Mouse (Mus musculus): ENCODE data around the gene Mymk.
A peak's percentile ranks its signal among the peaks of the same experiment; 100 is the strongest.

Gene Mymk

DNA sequence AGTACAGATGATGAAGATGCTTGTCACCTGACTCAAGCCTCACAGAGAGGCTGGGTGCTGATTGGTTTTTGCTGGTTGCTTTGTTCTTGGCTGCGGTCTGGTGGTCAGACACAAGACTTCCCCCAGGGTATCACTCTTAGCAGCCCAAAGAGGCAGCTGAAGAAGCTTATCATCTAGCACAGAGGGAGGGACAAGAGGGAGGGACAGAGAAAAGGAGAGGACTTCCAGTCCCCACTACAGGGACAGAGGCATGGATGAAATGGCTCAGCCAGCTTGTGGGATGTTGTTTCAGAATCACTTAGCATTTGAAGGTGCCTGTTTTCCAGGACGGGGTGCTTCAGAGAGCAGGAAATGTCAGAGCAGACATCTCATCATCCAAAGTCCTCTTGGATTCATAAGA lies 6.3 kb upstream of the Mymk start:
- no peak for DNase-seq (ENCODE audit: low read depth)

DNA sequence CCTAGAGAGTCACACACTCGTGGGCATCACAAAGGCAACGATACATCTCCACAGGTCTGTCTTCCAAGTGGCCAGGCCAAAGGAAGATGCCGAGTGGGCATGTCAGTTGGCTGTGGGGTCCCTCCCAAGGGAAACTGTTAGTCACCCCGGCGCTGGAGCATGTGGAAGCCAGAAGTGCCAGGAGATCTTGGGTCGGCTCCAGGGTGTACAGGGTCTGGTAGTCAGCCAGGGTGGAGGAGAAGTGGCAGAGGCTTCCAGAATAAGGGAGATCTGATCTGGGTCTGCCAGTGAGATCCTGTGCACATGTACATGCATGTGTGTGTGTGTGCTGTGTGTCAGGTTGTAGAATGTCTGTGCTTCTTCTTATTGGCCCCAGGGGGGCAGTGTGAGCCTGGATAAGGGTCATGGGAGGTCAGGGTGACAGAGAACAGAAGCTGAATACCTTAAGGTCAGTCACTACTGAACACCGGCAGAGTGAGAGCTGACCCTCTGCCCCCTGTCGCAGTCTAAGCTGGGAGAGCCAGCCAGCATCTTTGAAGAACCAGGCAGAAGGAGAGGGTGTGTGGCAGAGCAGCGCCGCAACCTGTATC lies 5.8 kb upstream of the Mymk start:
- peak; percentile 18 for DNase-seq (ENCODE audit: low read depth)

- DNase-seq (ENCODE audit: low read depth) = peak; percentile 34
Observed at GRCm38 (mm10) chr2:27075485-27075884, 3.5 kb upstream of the Mymk start.

GRCm38 (mm10) chr2:27074804-27075203 lies 2.8 kb upstream of the Mymk start:
- no peak for DNase-seq (ENCODE audit: low read depth)

- DNase-seq (ENCODE audit: low read depth) = no peak
Observed at GRCm38 (mm10) chr2:27073407-27073806, 1.4 kb upstream of the Mymk start.

- no peak for DNase-seq (ENCODE audit: low read depth)
Observed at GRCm38 (mm10) chr2:27071137-27071536, 842 bp downstream of the Mymk start.

GRCm38 (mm10) chr2:27070247-27070813 lies 1.6 kb downstream of the Mymk start:
- DNase-seq (ENCODE audit: low read depth) = no peak

DNA sequence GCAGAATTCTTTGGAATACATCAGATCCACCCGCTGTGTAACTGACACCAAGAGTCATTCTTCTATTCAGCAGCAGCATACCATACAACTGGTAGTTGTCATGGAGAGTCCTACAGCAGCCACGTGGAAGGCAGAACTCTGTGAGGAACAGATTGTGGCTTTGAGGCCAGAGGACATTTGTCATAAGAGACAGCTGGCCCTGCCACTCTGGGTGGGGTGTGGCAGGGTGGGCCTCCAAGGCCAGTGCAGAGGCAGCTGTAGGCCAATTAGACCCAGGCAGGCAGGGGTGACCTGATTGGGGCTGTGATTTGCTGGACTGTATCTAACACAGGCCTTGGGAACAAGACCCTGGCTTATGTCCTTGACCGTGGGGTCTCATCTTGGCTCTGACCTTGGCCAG lies 2.3 kb downstream of the Mymk start:
- no peak for DNase-seq (ENCODE audit: low read depth)

DNA sequence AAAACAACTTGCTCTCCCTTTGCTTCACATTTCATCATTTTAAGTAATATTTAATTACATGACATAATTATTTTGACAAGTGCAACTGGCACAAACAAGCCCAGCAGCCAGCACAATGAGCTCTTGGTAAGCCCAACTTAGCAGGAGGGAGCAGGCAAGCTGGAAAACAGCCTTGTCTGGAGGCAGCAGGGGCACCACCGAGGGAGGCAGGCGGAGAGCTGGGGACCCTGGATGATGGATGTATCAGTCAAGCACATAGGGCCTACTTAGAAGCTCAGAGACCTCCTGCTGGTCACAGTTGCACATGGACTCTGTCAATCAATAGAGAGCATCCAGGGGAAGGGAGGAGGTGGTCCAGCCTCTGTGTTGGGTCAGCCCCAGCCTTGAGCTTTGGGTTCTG lies 4.0 kb downstream of the Mymk start:
- no peak for DNase-seq (ENCODE audit: low read depth)

- DNase-seq (ENCODE audit: low read depth) = no peak
Observed at GRCm38 (mm10) chr2:27067124-27067523, 4.9 kb downstream of the Mymk start.

GRCm38 (mm10) chr2:27059187-27059586 lies 12.8 kb downstream of the Mymk start:
- no peak for DNase-seq (ENCODE audit: low read depth)

DNA sequence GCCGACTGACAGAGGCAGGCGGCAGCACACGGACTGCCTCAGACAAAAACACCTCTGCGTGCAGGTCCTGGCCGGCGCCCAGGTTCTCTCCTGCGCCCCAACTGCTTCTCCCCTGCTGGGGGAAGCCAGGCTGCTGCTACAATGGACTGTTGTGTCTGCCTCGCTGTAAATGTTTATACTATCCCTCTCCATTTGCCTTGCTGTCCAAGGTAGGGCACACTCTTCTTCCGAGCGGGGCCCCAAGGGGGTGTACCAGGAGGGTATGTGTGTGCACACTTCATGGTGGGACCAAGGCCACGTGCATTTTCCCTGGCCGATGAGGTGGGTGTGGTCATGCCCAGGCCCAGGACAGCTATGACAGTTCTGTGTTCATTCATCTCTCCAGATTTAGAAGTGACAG lies 13.2 kb downstream of the Mymk start:
- no peak for DNase-seq (ENCODE audit: low read depth)

DNA sequence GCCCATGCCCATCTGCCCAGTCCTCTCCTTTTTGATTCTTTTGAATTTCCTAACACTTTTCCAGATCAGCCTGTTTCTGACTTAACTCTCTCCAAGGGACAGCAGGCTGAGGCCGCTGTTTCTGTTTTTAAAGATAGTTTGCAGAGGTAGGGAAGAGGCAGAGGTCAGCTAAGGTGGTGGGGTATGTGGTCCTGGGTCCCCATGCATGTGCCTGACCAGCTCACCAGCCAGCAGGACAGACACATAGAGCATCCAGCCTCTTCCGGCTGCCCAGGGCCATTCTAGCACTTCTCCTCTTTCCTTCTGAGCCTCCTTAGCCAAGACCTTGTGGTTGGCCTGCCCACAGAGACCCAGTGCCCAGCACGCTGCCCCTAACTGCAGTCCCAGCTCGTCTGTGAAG lies 13.7 kb downstream of the Mymk start:
- DNase-seq (ENCODE audit: low read depth) = no peak

- no peak for DNase-seq (ENCODE audit: low read depth)
Observed at GRCm38 (mm10) chr2:27049408-27049807, 22.6 kb downstream of the Mymk start.

GRCm38 (mm10) chr2:27045979-27046770 lies 25.8 kb downstream of the Mymk start:
- DNase-seq (ENCODE audit: low read depth) = no peak

- no peak for DNase-seq (ENCODE audit: low read depth)
Observed at GRCm38 (mm10) chr2:27044641-27045040, 27.3 kb downstream of the Mymk start.

DNA sequence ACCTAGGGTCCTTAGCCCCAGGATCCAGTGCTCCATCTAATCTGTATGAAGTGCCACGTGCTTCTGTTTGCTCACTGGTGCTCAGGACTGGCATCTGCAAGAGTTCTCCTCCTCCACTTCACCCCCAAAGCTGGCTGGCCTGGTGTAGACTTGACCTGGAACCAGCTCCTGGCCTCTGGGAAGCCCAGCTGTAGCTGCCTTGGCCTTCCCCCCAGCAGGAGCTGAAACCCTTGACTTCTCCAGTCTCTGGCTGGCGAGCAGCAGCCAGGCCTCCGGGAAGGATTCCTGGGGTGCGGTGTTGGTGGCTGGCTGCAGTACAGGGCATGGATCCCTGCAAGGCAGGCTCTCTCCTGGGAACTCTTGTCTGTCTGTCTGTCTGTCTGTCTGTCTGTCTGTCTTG lies 27.8 kb downstream of the Mymk start:
- no peak for DNase-seq (ENCODE audit: low read depth)

DNA sequence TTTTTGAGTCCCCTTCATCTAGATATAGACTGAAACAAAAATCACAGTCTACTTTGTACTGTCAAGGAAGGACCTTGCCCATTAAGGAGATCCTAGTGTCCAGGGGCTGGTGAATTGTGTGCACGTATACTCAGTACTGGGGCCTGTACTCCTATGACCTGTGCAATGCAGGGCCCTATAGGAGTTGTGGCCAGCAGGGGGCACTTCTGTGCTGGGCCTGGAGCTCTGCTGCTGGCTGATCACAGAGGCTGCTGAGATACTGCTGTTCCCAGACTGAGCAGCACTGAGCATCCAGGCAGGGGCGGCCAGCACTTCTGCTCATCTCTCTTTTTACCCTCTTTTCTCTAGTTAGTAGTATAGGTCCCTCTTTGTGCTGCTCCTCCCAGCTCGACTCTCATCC lies 28.5 kb downstream of the Mymk start:
- DNase-seq (ENCODE audit: low read depth) = peak; percentile 56

DNA sequence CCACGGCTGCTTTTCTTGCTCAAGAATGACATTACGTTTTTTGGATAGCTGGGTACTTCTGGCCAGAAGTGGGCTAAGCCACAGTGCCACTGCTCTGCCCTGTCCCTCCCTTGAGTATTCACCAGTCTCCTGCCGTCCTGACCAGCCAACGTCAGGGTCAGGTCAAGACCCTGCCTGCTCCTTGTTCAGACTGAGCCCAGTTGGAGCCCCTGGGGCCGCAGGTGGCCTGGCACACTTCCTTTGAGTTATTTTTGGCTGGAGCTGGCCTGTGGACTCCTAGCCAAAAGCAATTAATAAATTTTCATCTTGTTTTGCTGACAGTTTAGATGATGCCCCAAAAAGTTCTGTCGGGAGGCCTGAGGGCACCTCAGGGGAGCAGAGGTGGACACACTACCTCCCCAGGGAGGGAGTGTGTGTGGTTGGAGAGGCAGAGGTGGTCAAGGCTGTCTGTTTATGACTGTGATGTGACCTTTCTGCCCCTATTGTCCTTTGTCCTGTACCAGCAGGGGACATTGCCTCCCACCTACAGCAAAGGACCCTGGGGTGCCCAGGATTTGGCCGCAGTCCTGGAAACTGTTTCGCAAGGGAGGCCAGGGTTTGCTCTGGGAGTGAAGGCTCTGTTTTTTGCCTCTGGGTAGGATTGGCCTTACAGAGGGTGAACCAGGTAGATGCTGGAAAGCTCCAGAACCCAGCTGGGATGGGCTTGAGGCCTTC lies 29.7 kb downstream of the Mymk start:
- DNase-seq (ENCODE audit: low read depth) = no peak

DNA sequence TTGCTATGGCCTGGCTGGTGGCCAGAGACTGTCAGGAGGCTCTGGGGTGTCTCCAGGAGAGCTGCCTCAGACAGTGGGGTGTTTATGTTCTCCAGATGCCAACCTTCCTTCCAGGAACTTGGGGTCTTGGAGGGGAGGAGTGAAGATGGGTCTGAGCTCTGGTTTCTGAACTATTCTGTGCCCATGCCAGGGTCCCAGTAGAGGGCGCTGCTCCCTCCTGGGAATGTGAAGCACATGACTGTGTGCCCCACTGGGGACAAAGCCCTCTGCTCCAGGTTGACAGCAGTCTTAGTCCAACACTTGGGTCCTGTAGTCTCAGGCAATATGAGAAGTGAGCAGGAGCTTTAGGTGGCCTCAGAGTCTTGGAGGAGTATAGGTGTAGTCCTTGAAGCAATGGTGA lies 32.7 kb downstream of the Mymk start:
- peak; percentile 40 for DNase-seq (ENCODE audit: low read depth)

DNA sequence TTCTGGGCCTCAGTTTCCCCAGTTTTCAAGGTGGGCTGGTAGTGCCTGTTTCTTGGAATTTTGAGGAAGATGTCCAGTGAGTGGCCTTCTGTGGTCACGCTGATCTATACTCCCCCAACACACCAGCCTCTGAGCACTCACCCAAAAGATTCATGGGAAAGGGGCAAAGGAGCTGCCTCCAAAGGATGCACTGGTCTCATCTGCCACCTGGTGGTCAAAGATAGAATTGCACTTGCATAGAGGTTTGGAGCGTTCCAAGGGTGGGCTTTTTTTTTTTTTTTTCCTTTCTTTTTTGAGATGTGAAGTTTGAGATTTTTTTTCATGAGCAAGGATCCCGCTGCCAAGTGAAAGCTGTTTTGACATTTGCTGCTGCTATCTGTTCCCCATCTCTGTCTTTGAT lies 33.4 kb downstream of the Mymk start:
- DNase-seq (ENCODE audit: low read depth) = peak; percentile 83

DNA sequence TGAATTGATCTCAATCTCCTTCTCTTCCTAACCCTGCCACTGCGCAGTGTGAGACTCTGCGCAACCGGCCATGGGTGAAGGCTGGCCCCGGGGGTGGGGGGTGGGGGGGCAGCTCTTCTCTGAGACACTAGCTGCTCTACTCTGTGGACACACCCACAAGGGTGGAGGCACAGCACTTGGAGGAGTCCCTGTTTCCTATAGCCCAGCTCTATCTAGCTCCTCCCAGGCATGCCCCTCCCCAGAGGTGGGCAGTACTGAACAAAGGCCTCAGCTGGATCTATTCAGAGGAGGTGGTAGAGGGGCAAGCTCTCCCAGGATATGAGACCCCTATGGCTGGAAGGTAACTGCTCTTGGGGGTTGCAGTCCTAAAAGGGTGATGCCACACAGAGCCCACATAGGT lies 35.0 kb downstream of the Mymk start:
- no peak for DNase-seq (ENCODE audit: low read depth)

- no peak for DNase-seq (ENCODE audit: low read depth)
Observed at GRCm38 (mm10) chr2:27036003-27036402, 36.0 kb downstream of the Mymk start.

Data from induced T-regulatory cell, adult 2 months (primary cell).